Mouse (Mus musculus): ENCODE results near the gene Idh3g.

- TF ChIP-seq NELFE (IDR thresholded peaks at IDR 0.05; ENCODE audit: low read depth, low read length) (no peak), CTCF (IDR thresholded peaks at IDR 0.05 in 2 of 3, conservative IDR thresholded peaks at IDR 0.05 in 1 of 3; ENCODE audit: control insufficient read depth in 1 of 3, insufficient read depth in 1 of 3, low read depth in 2 of 3, low read length in 3 of 3, poor library complexity in 1 of 3, severe bottlenecking in 1 of 3) (no peak), GATA1 (IDR thresholded peaks at IDR 0.05; ENCODE audit: low read depth, low read length) (no peak), ZC3H11A (IDR thresholded peaks at IDR 0.05; ENCODE audit: low read depth, low read length) (no peak), HCFC1 (IDR thresholded peaks at IDR 0.05; ENCODE audit: low read depth, low read length) (no peak), USF1 (IDR thresholded peaks at IDR 0.05; ENCODE audit: low read depth, low read length) (no peak), E2F4 (IDR thresholded peaks at IDR 0.05; ENCODE audit: borderline replicate concordance, low read depth, low read length) (no peak), KAT2A (conservative IDR thresholded peaks at IDR 0.05; ENCODE audit: low read depth, low read length) (no peak), NRF1 (IDR thresholded peaks at IDR 0.05; ENCODE audit: insufficient read depth, low read depth, low read length, poor library complexity, severe bottlenecking) (no peak), CHD2 (IDR thresholded peaks at IDR 0.05; ENCODE audit: low read length) (no peak), MYB (IDR thresholded peaks at IDR 0.05; ENCODE audit: low read depth, low read length) (no peak), POLR2A (IDR thresholded peaks at IDR 0.05; ENCODE audit: control insufficient read depth in 1 of 2, insufficient read depth in 1 of 2, low read depth in 1 of 2, low read length in 2 of 2, poor library complexity in 1 of 2) (no peak), EP300 (IDR thresholded peaks at IDR 0.05; ENCODE audit: low read depth in 1 of 2, low read length in 2 of 2) (no peak)
Measured at GRCm38 (mm10) chrX:73793039-73793438, 6.3 kb upstream of the Idh3g start.
